Comparison of ENCODE assay signal across 18 mouse cellular contexts in the genomic region with DNA sequence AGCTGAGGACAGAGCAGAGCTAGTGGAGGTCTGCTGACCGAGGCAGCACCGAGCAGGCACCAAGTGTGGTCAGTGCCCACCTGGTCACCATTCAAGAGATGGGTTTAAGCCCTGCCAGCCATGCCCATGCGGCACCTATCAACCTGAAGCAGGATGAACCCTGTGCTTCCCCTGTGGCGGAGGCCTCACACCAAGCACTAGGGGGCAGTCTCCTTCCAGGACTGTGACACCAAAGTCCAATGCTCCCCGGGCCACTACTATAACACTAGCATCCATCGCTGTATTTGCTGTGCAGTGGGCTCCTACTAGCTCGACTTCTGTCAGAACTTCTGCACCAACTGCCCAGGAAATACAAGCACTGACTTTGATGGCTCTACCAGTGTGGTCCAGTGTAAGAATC. TPM values are rescaled to one million over a fixed set of nuclear protein-coding genes. Genes with fewer than 3 reads are reported as not detected.
DNase-seq lines count a peak whose midpoint lies in the region; ATAC-seq and TF ChIP-seq lines count a peak whose summit lies in the region.
"Had no signal": no experiment of that assay in that cellular context is flagged by ENCODE, and none has a peak within 500 bp of the region (broad histone marks: within the 10 kb centered on the region; RNA-seq: fewer than 3 reads in every experiment).

No protein-coding gene starts in this region.

- no peak overlapping the region for H3K4me2 ChIP-seq in liver, embryonic 11.5 days
- H3K4me2 ChIP-seq in liver, embryonic 12.5 days, result no peak overlapping the region
- H3K4me2 ChIP-seq in stomach, postnatal 0 days (replicated peaks; ENCODE audit: low read depth), result no peak overlapping the region
- H3K4me2 ChIP-seq: embryonic facial prominence, embryonic 13.5 days; heart, embryonic 11.5 days; liver, embryonic 13.5 days had no signal

- ATAC-seq in liver, embryonic 11.5 days (replicated peaks; ENCODE audit: low FRiP score), result no peak; the same call in 1 of the 2 replicates
- ATAC-seq in liver, embryonic 12.5 days, result no peak
- ATAC-seq in G1E (ENCODE audit: extremely low read depth, insufficient number of reproducible peaks, low FRiP score, poor library complexity, severe bottlenecking), result no peak
- peak; percentile 54 to 69; a peak in 3 of 4 replicates for ATAC-seq in hematopoietic stem cell, adult 5-6 weeks (replicated peaks in 1 of 2; ENCODE audit: insufficient read depth in 1 of 2, low FRiP score in 2 of 2, low TSS enrichment in 1 of 2, low read depth in 1 of 2, poor library complexity in 2 of 2, severe bottlenecking in 2 of 2)
- no peak for ATAC-seq in stomach, postnatal 0 days (ENCODE audit: low FRiP score, low TSS enrichment)
- ATAC-seq: activated CD4-positive, CD25-positive, alpha-beta regulatory T cell, adult 4 months had no signal

- no peak overlapping the region for H3K27ac ChIP-seq in liver, embryonic 11.5 days (ENCODE audit: low read depth, low read length)
- H3K27ac ChIP-seq in liver, embryonic 12.5 days, result no peak overlapping the region
- no peak overlapping the region for H3K27ac ChIP-seq in stomach, postnatal 0 days (replicated peaks)
- H3K27ac ChIP-seq in thymus, adult 2 months (ENCODE audit: control insufficient read depth, insufficient read depth, low read length), result no peak overlapping the region
- H3K27ac ChIP-seq: embryonic facial prominence, embryonic 13.5 days; liver, embryonic 13.5 days had no signal

- no peak for TF ChIP-seq POLR2A in thymus, adult 2 months (IDR thresholded peaks at IDR 0.05; ENCODE audit: control insufficient read depth, extremely low read depth, insufficient read depth, low read length, poor library complexity)

- no peaks in the 10 kb centered on the region for H3K36me3 ChIP-seq in liver, embryonic 11.5 days (ENCODE audit: control insufficient read depth, insufficient read depth, low read length)
- H3K36me3 ChIP-seq in liver, embryonic 12.5 days, result no peaks in the 10 kb centered on the region
- no peaks in the 10 kb centered on the region for H3K36me3 ChIP-seq in G1E (replicated peaks)
- H3K36me3 ChIP-seq in stomach, postnatal 0 days (ENCODE audit: control insufficient read depth, insufficient read depth, low read length), result no peaks in the 10 kb centered on the region
- H3K36me3 ChIP-seq in thymus, adult 2 months (ENCODE audit: control insufficient read depth, insufficient read depth, low read length), result no peaks in the 10 kb centered on the region
- H3K36me3 ChIP-seq: embryonic facial prominence, embryonic 13.5 days; liver, embryonic 13.5 days had no signal

- 85% methylated on average over 7 of the region's 7 CpGs for WGBS in liver, embryonic 11.5 days
- WGBS in liver, embryonic 12.5 days (ENCODE audit: insufficient replicate concordance), result 76% methylated on average over 7 of the region's 7 CpGs
- 88% methylated on average over 7 of the region's 7 CpGs for WGBS in stomach, postnatal 0 days
- 95% methylated on average over 7 of the region's 7 CpGs for WGBS in thymus, adult 2 months

- peak; percentile 26 for DNase-seq in liver, embryonic 11.5 days (ENCODE audit: low spot score)
- DNase-seq in G1E (ENCODE audit: low spot score), result no peak
- no peak for DNase-seq in stomach, postnatal 0 days (ENCODE audit: low spot score)
- DNase-seq in embryo, embryonic 11 days, result no peak
- DNase-seq in thymus, adult 2 months, result no peak
- DNase-seq in testis, postnatal 10 days (ENCODE audit: low spot score), result no peak
- DNase-seq: cerebellum, postnatal 25 days; gastrocnemius, postnatal 14 days; heart, postnatal 4 days; liver, embryonic 13.5 days; lung, postnatal 14 days; midbrain, embryonic 14.5 days; right cerebral cortex, postnatal 25 days had no signal

- H3K4me1 ChIP-seq in liver, embryonic 11.5 days (replicated peaks; ENCODE audit: control insufficient read depth, insufficient read depth, low read length), result no peaks in the 10 kb centered on the region; the same call in 1 of the 2 replicates
- peaks cover 4% of the 10 kb centered on the region; the same call in 1 of the 2 replicates for H3K4me1 ChIP-seq in liver, embryonic 12.5 days
- H3K4me1 ChIP-seq in G1E (ENCODE audit: insufficient read depth, low read depth, low read length), result 0 out of 2 replicates have a peak, but pooled peaks cover 2% of the 10 kb centered on the region
- no peaks in the 10 kb centered on the region for H3K4me1 ChIP-seq in stomach, postnatal 0 days (replicated peaks; ENCODE audit: control insufficient read depth, insufficient read depth)
- H3K4me1 ChIP-seq in thymus, adult 2 months (replicated peaks; ENCODE audit: control insufficient read depth, insufficient read depth, low read length), result no peaks in the 10 kb centered on the region
- H3K4me1 ChIP-seq: embryonic facial prominence, embryonic 13.5 days; liver, embryonic 13.5 days had no signal

- no peak overlapping the region for H3K4me3 ChIP-seq in liver, embryonic 11.5 days (ENCODE audit: low read depth, low read length)
- no peak overlapping the region for H3K4me3 ChIP-seq in liver, embryonic 12.5 days
- H3K4me3 ChIP-seq in G1E (ENCODE audit: low read depth, low read length), result no peak overlapping the region
- no peak overlapping the region for H3K4me3 ChIP-seq in stomach, postnatal 0 days (ENCODE audit: low read depth, low read length)
- H3K4me3 ChIP-seq in thymus, adult 2 months (ENCODE audit: control insufficient read depth, insufficient read depth, low read length), result no peak overlapping the region
- H3K4me3 ChIP-seq: embryonic facial prominence, embryonic 13.5 days; liver, embryonic 13.5 days had no signal

- 0 out of 2 replicates have a peak, but pooled peaks cover 2% of the 10 kb centered on the region for H3K9me3 ChIP-seq in liver, embryonic 11.5 days (ENCODE audit: control insufficient read depth, low read length)
- H3K9me3 ChIP-seq in liver, embryonic 12.5 days (replicated peaks), result no peaks in the 10 kb centered on the region
- no peaks in the 10 kb centered on the region; the same call in 1 of the 2 replicates for H3K9me3 ChIP-seq in G1E (replicated peaks)
- no peaks in the 10 kb centered on the region for H3K9me3 ChIP-seq in stomach, postnatal 0 days (ENCODE audit: control insufficient read depth, low read length)
- H3K9me3 ChIP-seq: liver, embryonic 13.5 days had no signal

- TF ChIP-seq EP300 in stomach, postnatal 0 days (optimal IDR thresholded peaks at IDR 0.05), result no peak

- no peaks in the 10 kb centered on the region for H3K27me3 ChIP-seq in liver, embryonic 11.5 days (replicated peaks; ENCODE audit: control insufficient read depth, insufficient read depth, low read length)
- no peaks in the 10 kb centered on the region for H3K27me3 ChIP-seq in liver, embryonic 12.5 days (replicated peaks)
- peaks cover 40% of the 10 kb centered on the region for H3K27me3 ChIP-seq in G1E (ENCODE audit: insufficient read depth, low read length)
- no peaks in the 10 kb centered on the region for H3K27me3 ChIP-seq in stomach, postnatal 0 days (ENCODE audit: control insufficient read depth, insufficient read depth, low read length)
- H3K27me3 ChIP-seq in thymus, adult 2 months (ENCODE audit: control insufficient read depth, insufficient read depth, low read length), result no peaks in the 10 kb centered on the region
- H3K27me3 ChIP-seq: embryonic facial prominence, embryonic 13.5 days; liver, embryonic 13.5 days had no signal

- 0 out of 2 replicates have a peak, but pooled peaks have one; percentile 7 for TF ChIP-seq CTCF in G1E (IDR thresholded peaks at IDR 0.05; ENCODE audit: low read depth, low read length)
- peak; percentile 10; the same call in 1 of the 2 replicates for TF ChIP-seq CTCF in stomach, postnatal 0 days (IDR thresholded peaks at IDR 0.05; ENCODE audit: low read depth)
- TF ChIP-seq CTCF in thymus, adult 2 months (IDR thresholded peaks at IDR 0.05; ENCODE audit: borderline replicate concordance, control insufficient read depth, extremely low read depth, insufficient read depth, low read length, poor library complexity), result no peak

- H3K9ac ChIP-seq in liver, embryonic 11.5 days (ENCODE audit: low read depth, low read length), result no peak overlapping the region
- no peak overlapping the region for H3K9ac ChIP-seq in liver, embryonic 12.5 days
- H3K9ac ChIP-seq in stomach, postnatal 0 days (ENCODE audit: low read length), result no peak overlapping the region
- H3K9ac ChIP-seq: embryonic facial prominence, embryonic 13.5 days; liver, embryonic 13.5 days had no signal

RNA-seq across cellular contexts. Expression of gene Cnrip1, which starts 32.1 kb away (rescaled TPM):
- 11.8 and 13.0 TPM in 2 replicates for polyA plus RNA-seq in liver, embryonic 11.5 days (2014; fragmentation: Nextera tagmentation; extraction: Ambion mirVana)
- 5.7 and 6.6 TPM in 2 replicates for polyA plus RNA-seq in liver, embryonic 12.5 days (2016; fragmentation: Nextera tagmentation; extraction: Ambion mirVana)
- total RNA-seq in G1E (2014; fragmentation: Nextera tagmentation), result not detected in 2 replicates
- total RNA-seq in G1E (2017), result 0.06 and 0.27 TPM in 2 replicates
- not detected in 2 replicates for polyA plus RNA-seq in G1E (2012)
- total RNA-seq in hematopoietic stem cell, adult 5-6 weeks (2017), result 17.6 and 23.3 TPM in 2 replicates
- 15.1 and 15.9 TPM in 2 replicates for polyA plus RNA-seq in stomach, postnatal 0 days (2015; fragmentation: Nextera tagmentation; extraction: Ambion mirVana)
- polyA plus RNA-seq in thymus, adult 2 months (2012; rRNA removed), result 3.3 and 4.4 TPM in 2 replicates

RNA-seq across cellular contexts. Expression of gene Plek, which starts 32.9 kb away (rescaled TPM):
- 59.8 and 66.0 TPM in 2 replicates for polyA plus RNA-seq in liver, embryonic 11.5 days (2014; fragmentation: Nextera tagmentation; extraction: Ambion mirVana)
- 42.4 and 47.2 TPM in 2 replicates for polyA plus RNA-seq in liver, embryonic 12.5 days (2016; fragmentation: Nextera tagmentation; extraction: Ambion mirVana)
- total RNA-seq in G1E (2014; fragmentation: Nextera tagmentation), result 114 and 120 TPM in 2 replicates
- 312 and 315 TPM in 2 replicates for total RNA-seq in G1E (2017)
- polyA plus RNA-seq in G1E (2012), result 1.8 and 2.9 TPM in 2 replicates
- 166 and 168 TPM in 2 replicates for total RNA-seq in hematopoietic stem cell, adult 5-6 weeks (2017)
- 0.93 and 0.98 TPM in 2 replicates for polyA plus RNA-seq in stomach, postnatal 0 days (2015; fragmentation: Nextera tagmentation; extraction: Ambion mirVana)
- 2.2 and 2.9 TPM in 2 replicates for polyA plus RNA-seq in thymus, adult 2 months (2012; rRNA removed)

Comparison
In these comparisons a context has a peak if more than half of its experiments do, and no peak if none do; other contexts are left out.
1. ATAC-seq: peak in hematopoietic stem cell, adult 5-6 weeks (2 of 2); none in liver, embryonic 11.5 days (single experiment), liver, embryonic 12.5 days (single experiment), G1E (single experiment) and stomach, postnatal 0 days (single experiment).
2. RNA of gene Plek, which starts 32.9 kb away (polyA plus RNA-seq): 59.8 to 66.0 TPM in liver, embryonic 11.5 days and 42.4 to 47.2 TPM in liver, embryonic 12.5 days; 1.8 to 2.9 TPM in G1E, 2.2 to 2.9 TPM in thymus, adult 2 months and 0.93 to 0.98 TPM in stomach, postnatal 0 days; every median in the first group is over 10 times any median in the second.